Mouse (Mus musculus): ENCODE measurements around the gene Trim8. TPM values are rescaled to one million over a fixed set of nuclear protein-coding genes. Genes with fewer than 3 reads are reported as not detected.
A peak's percentile ranks its signal among the peaks of the same experiment; 100 is the strongest.

The Trim8 gene
- polyA plus RNA-seq, 1 experiment from 2014 or later: 34.1 TPM

DNA sequence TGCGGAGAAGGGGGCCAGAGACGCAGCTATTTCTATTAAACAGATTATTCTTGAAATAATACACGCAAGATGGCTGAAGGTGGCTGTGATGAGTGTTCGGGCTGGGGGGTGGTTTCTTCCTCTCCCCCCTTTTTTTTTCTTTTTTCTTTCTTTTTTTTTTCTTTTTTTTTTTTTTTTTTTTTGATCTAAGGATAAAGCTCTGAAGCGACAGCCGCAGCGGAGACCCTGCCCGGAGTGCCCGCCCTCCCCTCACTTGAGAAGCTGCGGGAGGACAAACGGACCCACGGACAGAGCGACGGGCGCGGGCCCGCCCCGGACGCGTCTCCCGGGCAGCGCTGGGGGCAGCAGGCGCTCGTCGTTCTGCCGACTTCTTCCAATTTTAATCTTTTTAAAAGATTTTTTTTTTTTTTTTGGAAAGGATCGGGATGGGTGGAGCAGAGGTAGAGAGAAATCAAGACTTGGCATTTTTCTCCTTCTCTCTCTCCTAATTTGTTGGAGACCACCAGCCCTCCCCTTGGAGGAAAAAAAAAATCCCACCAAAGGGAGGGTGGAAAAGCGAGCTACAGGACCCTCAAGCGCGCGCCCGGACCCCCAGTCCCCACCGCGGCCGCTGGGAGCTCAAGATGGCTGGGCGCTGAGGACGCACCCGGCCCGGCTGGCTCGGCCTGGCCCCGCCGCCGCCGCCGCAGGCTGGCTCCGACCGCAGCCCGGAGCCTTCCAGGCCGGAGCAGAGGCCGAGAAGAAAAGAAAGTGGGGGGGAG, 741 bp upstream of the Trim8 start:
- DNase-seq (ENCODE audit: low spot score) (no peak), ATAC-seq (peak; percentile 4)
- Histone ChIP-seq H3K36me3 (ENCODE audit: insufficient read depth, low read length) (no peaks in the 10 kb centered on the region), H3K27me3 (replicated peaks; ENCODE audit: insufficient read depth, low read length) (no peaks in the 10 kb centered on the region), H3K9ac (replicated peaks; ENCODE audit: low read depth) (peak overlapping the region; percentile 97), H3K4me2 (replicated peaks; ENCODE audit: low read depth, low read length) (peak overlapping the region; percentile 66), H3K9me3 (ENCODE audit: low read length) (no peaks in the 10 kb centered on the region), H3K27ac (ENCODE audit: low read length) (peak overlapping the region; percentile 100), H3K4me1 (ENCODE audit: insufficient read depth, low read depth, low read length) (0 out of 2 replicates have a peak, but pooled peaks cover 3% of the 10 kb centered on the region), H3K4me3 (ENCODE audit: low read depth, low read length) (peak overlapping the region; percentile 93)
- TF ChIP-seq CTCF (IDR thresholded peaks at IDR 0.05): no peak
- no peak for TF ChIP-seq EP300 (IDR thresholded peaks at IDR 0.05)
- WGBS: under 1% methylated on average over 48 of the region's 50 CpGs

DNA sequence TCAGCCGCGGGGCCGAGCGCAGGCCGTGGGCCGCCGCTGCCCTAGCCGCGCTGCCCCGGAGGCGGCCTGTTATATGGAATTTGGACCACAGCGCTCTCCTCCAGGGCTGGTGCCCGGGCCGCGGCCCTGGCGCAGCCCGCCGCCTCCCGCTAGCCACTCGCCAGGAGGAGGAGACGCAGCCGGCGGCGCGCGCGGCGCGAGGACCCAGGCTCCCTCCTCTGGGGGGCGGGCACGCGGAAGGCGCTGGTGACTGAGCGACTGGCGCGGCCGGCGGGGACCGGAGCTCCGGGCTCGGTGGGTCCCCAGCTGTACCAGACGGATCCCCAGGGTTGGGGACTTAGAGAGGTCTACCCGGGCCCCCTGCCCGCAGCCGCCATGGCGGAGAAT, 560 bp downstream of the Trim8 start:
- 0% methylated on average over 8 of the region's 46 CpGs for WGBS
- peaks cover 10% of the 10 kb centered on the region; the same call in 1 of the 2 replicates for H3K4me1 ChIP-seq (ENCODE audit: insufficient read depth, low read depth, low read length)
- H3K27ac ChIP-seq (ENCODE audit: low read length): peak overlapping the region; percentile 100
- H3K9me3 ChIP-seq (ENCODE audit: low read length): no peaks in the 10 kb centered on the region
- TF ChIP-seq EP300 (IDR thresholded peaks at IDR 0.05): no peak
- peak; percentile 12; the same call in 1 of the 2 replicates for TF ChIP-seq CTCF (IDR thresholded peaks at IDR 0.05)
- H3K4me3 ChIP-seq (ENCODE audit: low read depth, low read length): peak overlapping the region; percentile 93
- DNase-seq (ENCODE audit: low spot score): peak; percentile 78
- H3K9ac ChIP-seq (replicated peaks; ENCODE audit: low read depth): peak overlapping the region; percentile 97
- H3K27me3 ChIP-seq (replicated peaks; ENCODE audit: insufficient read depth, low read length): no peaks in the 10 kb centered on the region
- peak; percentile 1; the same call in 1 of the 2 replicates for ATAC-seq
- H3K36me3 ChIP-seq (ENCODE audit: insufficient read depth, low read length): no peaks in the 10 kb centered on the region; the same call in 1 of the 2 replicates
- H3K4me2 ChIP-seq (replicated peaks; ENCODE audit: low read depth, low read length): peak overlapping the region; percentile 66

DNA sequence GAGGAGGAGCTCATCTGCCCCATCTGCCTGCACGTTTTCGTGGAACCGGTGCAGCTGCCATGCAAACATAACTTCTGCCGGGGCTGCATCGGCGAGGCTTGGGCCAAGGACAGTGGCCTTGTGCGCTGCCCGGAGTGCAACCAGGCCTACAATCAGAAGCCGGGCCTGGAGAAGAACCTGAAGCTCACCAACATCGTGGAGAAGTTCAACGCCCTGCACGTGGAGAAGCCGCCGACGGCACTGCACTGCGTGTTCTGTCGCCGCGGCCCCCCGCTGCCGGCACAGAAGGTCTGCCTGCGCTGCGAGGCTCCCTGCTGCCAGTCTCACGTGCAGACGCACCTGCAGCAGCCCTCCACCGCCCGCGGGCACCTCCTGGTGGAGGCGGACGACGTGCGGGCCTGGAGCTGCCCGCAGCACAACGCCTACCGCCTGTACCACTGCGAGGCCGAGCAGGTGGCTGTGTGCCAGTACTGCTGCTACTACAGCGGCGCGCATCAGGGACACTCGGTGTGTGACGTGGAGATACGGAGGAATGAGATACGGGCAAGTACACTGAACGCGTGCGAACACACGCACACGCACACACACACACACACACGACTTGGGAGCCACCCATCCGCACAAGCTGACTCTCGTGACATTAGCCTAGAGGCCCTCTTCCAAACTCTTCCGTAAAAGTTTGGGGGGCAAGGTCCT, 1.1 kb downstream of the Trim8 start:
- Histone ChIP-seq H3K27ac (ENCODE audit: low read length) (peak overlapping the region; percentile 100), H3K9ac (replicated peaks; ENCODE audit: low read depth) (peak overlapping the region; percentile 97), H3K4me2 (replicated peaks; ENCODE audit: low read depth, low read length) (peak overlapping the region; percentile 66), H3K27me3 (replicated peaks; ENCODE audit: insufficient read depth, low read length) (no peaks in the 10 kb centered on the region), H3K4me3 (ENCODE audit: low read depth, low read length) (peak overlapping the region; percentile 93), H3K36me3 (ENCODE audit: insufficient read depth, low read length) (peaks cover under 1% of the 10 kb centered on the region; the same call in 1 of the 2 replicates), H3K4me1 (ENCODE audit: insufficient read depth, low read depth, low read length) (peaks cover 16% of the 10 kb centered on the region; the same call in 1 of the 2 replicates), H3K9me3 (ENCODE audit: low read length) (no peaks in the 10 kb centered on the region)
- DNase-seq (ENCODE audit: low spot score) (peak; percentile 92), ATAC-seq (peak; percentile 7)
- WGBS: 0% methylated on average over 52 of the region's 53 CpGs
- TF ChIP-seq EP300 (IDR thresholded peaks at IDR 0.05) (no peak), CTCF (IDR thresholded peaks at IDR 0.05) (peak; percentile 90)

DNA sequence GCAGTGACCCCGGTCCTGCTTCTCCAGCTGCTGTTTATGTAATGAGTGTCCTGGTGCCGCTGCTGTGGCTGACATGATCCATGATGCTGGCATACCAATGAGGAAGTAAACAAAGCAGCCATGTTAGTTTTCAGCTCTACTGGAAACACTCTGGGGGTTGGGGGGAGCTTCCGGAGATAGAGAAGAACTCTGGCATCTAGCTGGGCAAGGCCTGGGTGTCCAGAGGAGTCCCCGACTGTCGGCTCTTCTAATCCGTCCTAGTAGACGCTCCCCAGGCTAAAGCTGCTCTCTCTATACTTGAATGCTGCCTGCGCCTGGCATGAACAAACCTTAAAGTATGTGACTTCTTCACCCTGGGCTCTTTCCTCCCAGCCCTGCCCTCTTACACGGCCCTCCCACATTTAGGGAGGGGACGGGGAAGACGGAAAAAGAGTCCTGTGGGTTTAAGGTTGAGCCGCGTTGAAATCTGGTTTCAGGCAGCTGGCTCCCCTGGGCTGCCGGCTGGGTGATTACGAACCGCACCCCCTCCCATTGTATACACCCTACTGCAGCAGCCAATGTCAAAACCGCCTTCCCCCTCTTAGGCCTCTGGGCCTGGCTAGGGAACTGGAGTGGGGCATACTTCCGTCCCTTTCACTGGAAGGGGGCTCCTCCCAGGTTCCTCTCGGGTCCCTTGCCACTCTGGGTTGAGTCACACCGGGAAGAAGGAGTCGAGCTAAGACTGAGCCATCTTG, 2.0 kb downstream of the Trim8 start:
- Histone ChIP-seq H3K27me3 (replicated peaks; ENCODE audit: insufficient read depth, low read length) (no peaks in the 10 kb centered on the region), H3K4me3 (ENCODE audit: low read depth, low read length) (peak overlapping the region; percentile 93), H3K36me3 (ENCODE audit: insufficient read depth, low read length) (peaks cover 7% of the 10 kb centered on the region; the same call in 1 of the 2 replicates), H3K9me3 (ENCODE audit: low read length) (no peaks in the 10 kb centered on the region), H3K27ac (ENCODE audit: low read length) (peak overlapping the region; percentile 100), H3K4me2 (replicated peaks; ENCODE audit: low read depth, low read length) (peak overlapping the region; percentile 66), H3K9ac (replicated peaks; ENCODE audit: low read depth) (peak overlapping the region; percentile 97), H3K4me1 (ENCODE audit: insufficient read depth, low read depth, low read length) (peaks cover 24% of the 10 kb centered on the region)
- WGBS: under 1% methylated on average over 21 of the region's 21 CpGs
- peak; percentile 60 for ATAC-seq
- DNase-seq (ENCODE audit: low spot score): peak; percentile 98
- TF ChIP-seq CTCF (IDR thresholded peaks at IDR 0.05): no peak
- TF ChIP-seq EP300 (IDR thresholded peaks at IDR 0.05): peak; percentile 57

DNA sequence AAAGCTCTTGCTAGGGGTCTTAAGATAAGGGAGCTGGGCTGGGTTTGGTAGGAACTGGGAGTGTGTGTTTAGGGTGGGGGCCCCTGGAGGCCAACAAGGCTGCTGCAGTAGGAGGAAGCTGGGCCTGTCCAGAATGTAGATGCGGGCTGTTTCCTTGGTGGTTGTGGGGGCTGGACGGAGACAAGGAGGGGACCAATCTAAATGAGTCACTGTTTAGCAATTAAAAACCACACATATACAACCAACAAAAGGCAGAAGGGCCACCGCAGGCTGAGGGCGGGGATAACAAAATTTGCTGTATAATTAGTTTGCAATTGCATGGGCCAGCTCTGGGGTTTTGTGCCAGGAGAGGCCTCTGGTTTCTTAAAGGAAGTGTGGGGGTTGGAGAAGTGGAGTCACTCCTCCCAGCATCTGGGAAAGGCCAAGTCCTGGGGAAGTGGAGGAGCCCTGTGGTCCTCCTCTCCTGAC, 2.6 kb downstream of the Trim8 start:
- 0 out of 2 replicates have a peak, but pooled peaks have one; percentile 0 for ATAC-seq
- H3K9me3 ChIP-seq (ENCODE audit: low read length): no peaks in the 10 kb centered on the region
- H3K27ac ChIP-seq (ENCODE audit: low read length): peak overlapping the region; percentile 100
- TF ChIP-seq EP300 (IDR thresholded peaks at IDR 0.05) (peak; percentile 50), CTCF (IDR thresholded peaks at IDR 0.05) (peak; percentile 61)
- H3K4me2 ChIP-seq (replicated peaks; ENCODE audit: low read depth, low read length): peak overlapping the region; percentile 66
- peaks cover 7% of the 10 kb centered on the region; the same call in 1 of the 2 replicates for H3K36me3 ChIP-seq (ENCODE audit: insufficient read depth, low read length)
- peak overlapping the region; percentile 97 for H3K9ac ChIP-seq (replicated peaks; ENCODE audit: low read depth)
- peaks cover 29% of the 10 kb centered on the region for H3K4me1 ChIP-seq (ENCODE audit: insufficient read depth, low read depth, low read length)
- 0% methylated on average over 4 of the region's 4 CpGs for WGBS
- H3K27me3 ChIP-seq (replicated peaks; ENCODE audit: insufficient read depth, low read length): no peaks in the 10 kb centered on the region
- no peak for DNase-seq (ENCODE audit: low spot score)
- peak overlapping the region; percentile 93 for H3K4me3 ChIP-seq (ENCODE audit: low read depth, low read length)

All from lung, postnatal 0 days (tissue).